Mouse (Mus musculus) hindbrain, embryonic 10.5 days (tissue): Measurements from ENCODE around the gene Ces1c. TPM values are rescaled to one million over a fixed set of nuclear protein-coding genes. Genes with fewer than 3 reads are reported as not detected.

Experiments
- DNase-seq: peaks from one replicate; pipeline ENCODE4 v3.0.0-alpha.2; 2017; ENCODE audit warnings: low spot score
- H3K27ac ChIP-seq: fragments of 300-500 bp; sonication (generic); 2 replicates; pipeline ENCODE4 v1.5.1; 2016; ENCODE audit warnings: mild to moderate bottlenecking, moderate library complexity
- H3K27me3 ChIP-seq: fragments of 300-500 bp; sonication (generic); 2 replicates; pipeline ENCODE4 v1.6.1; 2016; ENCODE audit warnings: mild to moderate bottlenecking; ENCODE audit not compliant: poor library complexity, insufficient read depth, severe bottlenecking
- H3K36me3 ChIP-seq: fragments of 300-500 bp; sonication (generic); 2 replicates; pipeline ENCODE4 v1.6.1; 2016; ENCODE audit warnings: mild to moderate bottlenecking, moderate library complexity
- H3K4me1 ChIP-seq: fragments of 300-500 bp; sonication (generic); replicated peaks from 2 replicates; pipeline ENCODE4 v1.6.1; 2016; ENCODE audit warnings: mild to moderate bottlenecking
- H3K4me3 ChIP-seq: fragments of 300-500 bp; sonication (generic); 2 replicates; pipeline ENCODE4 v1.5.1; 2016; ENCODE audit warnings: mild to moderate bottlenecking, moderate library complexity
- H3K9me3 ChIP-seq: fragments of 300-500 bp; sonication (generic); 2 replicates; pipeline ENCODE4 v1.6.1; 2016; ENCODE audit warnings: mild to moderate bottlenecking, moderate library complexity
- WGBS: fragments of 180-500 bp; shearing (Covaris S2); methylation state at CpG from one replicate; pipeline ENCODE4 v1.1.7; 2016; 5-methylcytosine and 5-hydroxymethylcytosine counted together
- polyA plus RNA-seq: library from polyadenylated mRNA; unstranded; fragments of >200 nt; fragmentation: Nextera tagmentation; extraction: Ambion mirVana; gene quantifications from 2 replicates; pipeline ENCODE4 v1.2.1, GENCODE M21; 2016

Gene Ces1c
- polyA plus RNA-seq, 1 experiment from 2014 or later: not detected

DNA sequence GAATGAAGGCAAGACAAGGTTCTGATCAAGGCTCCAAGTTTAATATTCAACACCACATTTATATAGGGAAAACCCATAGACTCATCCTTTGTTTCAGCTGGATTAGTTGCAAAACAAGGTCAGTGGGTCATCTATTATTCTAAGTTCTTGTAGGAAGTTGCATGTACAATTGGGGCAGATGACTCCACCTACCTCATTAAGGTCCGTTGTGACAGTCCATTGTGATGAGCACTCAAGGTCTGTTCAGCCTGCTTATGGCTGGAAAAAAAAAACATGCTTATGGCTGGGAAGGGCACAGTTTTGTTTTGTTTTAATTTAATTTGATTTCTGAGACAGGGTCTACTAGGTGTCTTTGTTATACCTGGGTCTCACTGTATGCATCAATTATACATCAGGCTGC is 39.8 kb downstream of the Ces1c start:
- 77% methylated on average over 1 of the region's 1 CpGs for WGBS
- Histone ChIP-seq H3K4me1 (peaks cover 10% of the 10 kb centered on the region), H3K27me3 (no peaks in the 10 kb centered on the region), H3K36me3 (no peaks in the 10 kb centered on the region), H3K4me3 (no peak overlapping the region), H3K9me3 (no peaks in the 10 kb centered on the region), H3K27ac (no peak overlapping the region)
- DNase-seq: no peak

DNA sequence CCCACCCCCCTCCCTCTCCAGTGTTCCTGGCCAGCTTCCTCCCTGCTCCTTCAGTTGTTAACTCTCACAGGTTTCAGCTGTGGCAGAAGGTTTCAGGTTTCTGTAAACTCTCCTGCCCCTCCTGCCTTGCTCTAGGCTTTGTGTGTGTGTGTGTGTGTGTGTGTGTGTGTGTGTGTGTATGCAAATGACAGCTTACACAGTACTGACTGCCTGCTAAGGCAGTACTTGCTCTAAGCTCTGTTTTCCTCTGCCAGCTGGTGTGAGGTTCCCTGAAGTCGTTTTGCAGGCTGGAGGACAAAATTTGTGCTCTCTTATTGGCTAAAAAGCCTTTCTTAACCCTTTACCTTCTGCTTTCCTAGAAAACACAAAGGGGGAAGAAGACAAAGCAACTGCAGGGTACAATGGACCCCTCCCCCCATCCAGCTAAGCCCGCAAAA is 42.4 kb downstream of the Ces1c start:
- H3K27me3 ChIP-seq: no peaks in the 10 kb centered on the region
- DNase-seq: peak; percentile 66
- peak overlapping the region; percentile 78 for H3K27ac ChIP-seq
- H3K36me3 ChIP-seq: no peaks in the 10 kb centered on the region
- peaks cover 10% of the 10 kb centered on the region for H3K4me1 ChIP-seq
- H3K4me3 ChIP-seq: peak overlapping the region; percentile 18; the same call in 1 of the 2 replicates
- WGBS: 10% methylated on average over 2 of the region's 2 CpGs
- H3K9me3 ChIP-seq: no peaks in the 10 kb centered on the region

DNA sequence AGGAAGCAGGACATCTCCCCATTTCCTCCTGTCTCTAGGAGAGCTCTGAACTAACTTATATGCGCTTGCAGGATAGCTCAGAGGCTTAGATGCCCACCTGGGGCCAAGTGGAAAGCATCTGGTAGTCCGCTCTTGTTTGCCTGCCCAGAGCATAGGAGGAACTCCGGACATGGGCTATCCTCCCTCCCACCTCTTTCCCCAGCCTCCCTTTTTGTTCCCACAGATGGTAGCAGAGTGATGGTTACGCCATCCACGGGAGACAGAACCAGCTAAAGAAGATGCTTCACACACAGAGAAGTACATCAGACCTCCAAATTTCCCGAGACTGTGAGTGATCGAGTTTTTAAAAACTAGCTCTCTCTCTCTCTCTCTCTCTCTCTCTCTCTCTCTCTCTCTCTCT is 42.9 kb downstream of the Ces1c start:
- H3K4me3 ChIP-seq: peak overlapping the region; percentile 18; the same call in 1 of the 2 replicates
- 34% methylated on average over 7 of the region's 7 CpGs for WGBS
- peak; percentile 11 for DNase-seq

DNA sequence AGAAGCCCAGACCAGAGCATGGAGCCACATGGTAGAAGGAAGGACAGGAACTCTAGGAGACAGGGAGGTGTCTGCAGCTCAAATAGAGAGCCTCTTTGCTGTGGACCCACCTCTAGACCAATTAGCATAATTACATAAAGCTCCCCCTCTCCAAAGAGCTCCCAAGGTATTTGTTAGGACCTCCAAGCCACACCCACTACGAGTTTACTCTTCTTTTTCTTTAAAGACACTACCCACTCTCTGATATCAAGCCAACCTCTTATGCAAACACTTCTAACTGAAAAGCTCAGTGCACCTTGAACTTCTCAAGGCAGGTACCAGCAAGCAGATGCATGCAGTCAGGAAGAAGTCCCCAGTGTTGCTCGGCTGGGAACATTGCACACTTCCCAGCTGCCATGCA is 51.2 kb downstream of the Ces1c start, which contains the start of gene Ces1b:
Gene Ces1b, minus strand, starts transcription at position 131 of the 400 bp plus-strand sequence.
- Histone ChIP-seq H3K9me3 (no peaks in the 10 kb centered on the region), H3K4me3 (no peak within 1 kb of the TSS), H3K4me1 (no peaks in the 10 kb centered on the region), H3K27ac (no peak within 1 kb of the TSS), H3K36me3 (no peaks in the 10 kb centered on the region), H3K27me3 (no peaks in the 10 kb centered on the region)
- DNase-seq: no peak
- 81% methylated on average over 2 of the region's 2 CpGs for WGBS

More for the DNA sequence above, 42.9 kb downstream of the Ces1c start:
- H3K27ac ChIP-seq: peak overlapping the region; percentile 78
- peaks cover 10% of the 10 kb centered on the region for H3K4me1 ChIP-seq
- H3K27me3 ChIP-seq: no peaks in the 10 kb centered on the region
- H3K36me3 ChIP-seq: no peaks in the 10 kb centered on the region
- H3K9me3 ChIP-seq: no peaks in the 10 kb centered on the region

DNA sequence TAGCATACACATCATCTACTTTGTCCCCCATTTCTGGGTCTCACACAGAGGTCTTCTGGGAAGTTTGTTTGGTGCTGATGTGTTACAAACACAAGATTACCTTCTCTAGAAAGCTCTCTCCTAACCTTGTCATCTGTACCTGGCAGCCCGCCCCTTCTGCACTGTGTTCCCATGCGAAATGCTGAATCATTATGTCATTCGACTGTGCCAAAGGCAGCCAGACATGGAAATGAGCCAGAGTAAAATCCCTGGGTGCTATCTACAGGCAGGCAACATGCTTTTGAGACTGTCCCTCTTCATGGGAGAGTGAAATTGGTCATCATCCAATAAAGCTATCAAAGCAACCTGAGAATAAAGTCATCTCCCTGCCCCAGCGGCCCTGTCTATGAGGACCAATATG is 55.8 kb downstream of the Ces1c start:
- no peak overlapping the region for H3K4me3 ChIP-seq
- H3K36me3 ChIP-seq: no peaks in the 10 kb centered on the region
- H3K9me3 ChIP-seq: no peaks in the 10 kb centered on the region
- H3K27ac ChIP-seq: no peak overlapping the region
- no peaks in the 10 kb centered on the region for H3K27me3 ChIP-seq
- DNase-seq: no peak
- H3K4me1 ChIP-seq: no peaks in the 10 kb centered on the region
- WGBS: 88% methylated on average over 4 of the region's 4 CpGs

DNA sequence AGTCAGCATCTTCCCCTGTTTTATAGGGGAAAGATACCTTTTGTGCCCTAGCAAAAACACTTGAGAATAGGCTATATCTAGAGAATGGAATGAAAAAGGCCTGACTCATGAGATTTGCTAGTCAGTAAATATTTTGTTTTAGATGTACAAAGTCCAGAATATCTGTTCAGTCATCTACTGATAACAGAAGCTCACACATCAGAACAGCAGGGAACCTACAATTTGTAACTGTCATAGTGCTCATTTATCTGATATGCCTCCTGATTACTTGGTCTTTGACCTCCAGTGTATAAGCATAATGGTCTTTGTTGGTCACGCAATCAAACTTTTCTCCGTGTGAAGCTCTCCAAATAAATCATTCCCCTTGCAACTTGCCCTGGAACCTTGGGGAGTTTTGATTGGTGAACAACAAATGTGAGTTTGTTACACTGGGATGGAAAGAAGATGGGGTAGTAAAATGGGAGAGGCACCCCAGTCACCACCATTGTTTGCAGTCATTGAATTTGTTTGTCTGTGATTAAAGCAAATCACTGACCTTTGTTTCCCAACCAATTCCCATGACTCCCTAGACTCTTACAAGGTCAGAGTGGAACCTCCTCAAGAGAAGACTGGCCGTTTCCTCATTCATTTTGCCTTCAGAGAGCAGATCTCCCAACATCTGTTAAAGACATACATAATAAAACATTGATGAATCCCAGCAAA is 67.5 kb downstream of the Ces1c start:
- Histone ChIP-seq H3K27ac (no peak overlapping the region), H3K9me3 (no peaks in the 10 kb centered on the region), H3K4me1 (no peaks in the 10 kb centered on the region), H3K4me3 (no peak overlapping the region), H3K36me3 (no peaks in the 10 kb centered on the region), H3K27me3 (no peaks in the 10 kb centered on the region)
- WGBS: 55% methylated on average over 3 of the region's 3 CpGs
- DNase-seq: no peak

DNA sequence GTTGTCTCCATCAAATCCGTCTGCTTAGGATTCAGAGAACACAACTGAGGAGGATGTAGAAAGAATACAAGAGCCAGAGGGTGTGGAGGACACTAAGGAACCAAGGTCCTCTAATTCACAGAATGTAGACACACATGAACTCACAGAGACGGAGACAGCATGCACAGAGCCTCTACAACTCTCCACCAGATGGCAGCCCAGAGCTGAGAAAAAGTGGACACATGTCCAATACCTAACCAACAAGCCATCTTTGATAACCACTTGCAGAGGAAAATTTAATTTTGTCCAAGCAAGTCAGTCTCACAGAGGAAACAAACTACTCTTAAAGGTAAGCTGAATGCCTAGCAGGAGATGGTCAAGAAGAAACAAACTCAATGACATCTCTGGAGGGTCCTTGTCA is 71.9 kb downstream of the Ces1c start:
- no peak overlapping the region for H3K4me3 ChIP-seq
- peak; percentile 66 for DNase-seq
- 13% methylated on average over 2 of the region's 2 CpGs for WGBS
- no peaks in the 10 kb centered on the region for H3K27me3 ChIP-seq
- H3K9me3 ChIP-seq: no peaks in the 10 kb centered on the region
- H3K36me3 ChIP-seq: no peaks in the 10 kb centered on the region
- no peaks in the 10 kb centered on the region for H3K4me1 ChIP-seq
- H3K27ac ChIP-seq: no peak overlapping the region

DNA sequence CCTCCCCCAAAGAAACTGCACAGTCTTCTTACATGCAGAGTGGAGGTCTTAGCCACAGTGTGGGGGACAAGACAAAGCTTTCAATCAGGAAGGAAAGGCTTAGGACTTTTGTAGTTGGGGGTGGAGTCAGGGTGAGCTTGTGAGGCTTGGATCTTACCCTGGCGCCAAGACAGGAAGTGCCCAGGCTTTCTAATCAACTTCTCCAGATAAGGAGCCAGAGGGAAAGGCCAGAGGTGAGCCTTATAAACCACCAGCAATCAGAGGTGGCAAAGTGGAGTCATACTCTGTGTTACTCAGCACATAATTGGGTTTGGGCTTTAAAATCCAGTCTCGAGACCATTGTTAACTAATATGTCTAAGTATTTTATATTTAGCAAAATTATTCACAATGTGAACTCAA is 75.8 kb downstream of the Ces1c start:
- H3K36me3 ChIP-seq: no peaks in the 10 kb centered on the region
- WGBS: 68% methylated on average over 2 of the region's 2 CpGs
- H3K4me3 ChIP-seq: no peak overlapping the region
- H3K4me1 ChIP-seq: no peaks in the 10 kb centered on the region
- no peaks in the 10 kb centered on the region for H3K27me3 ChIP-seq
- no peak overlapping the region for H3K27ac ChIP-seq
- H3K9me3 ChIP-seq: no peaks in the 10 kb centered on the region
- no peak for DNase-seq

Other genes starting within 250 kb of the Ces1c start
- 0.16 and 0.26 TPM in 2 replicates for gene Capns2, start 229.9 kb downstream of the Ces1c start, polyA plus RNA-seq
- gene Slc6a2, start 171.2 kb downstream of the Ces1c start, polyA plus RNA-seq: 0.09 and 0.22 TPM in 2 replicates
- not detected in 2 replicates for gene Ces1a, start 83.1 kb downstream of the Ces1c start, polyA plus RNA-seq
- not detected in 2 replicates for gene Ces1b, start 51.3 kb downstream of the Ces1c start, polyA plus RNA-seq
- gene Ces1d, start 66.6 kb upstream of the Ces1c start, polyA plus RNA-seq: 0.48 and 2.6 TPM in 2 replicates
- not detected in 2 replicates for gene Ces1e, start 98.3 kb upstream of the Ces1c start, polyA plus RNA-seq
- not detected in 2 replicates for gene Ces1f, start 148.5 kb upstream of the Ces1c start, polyA plus RNA-seq
- not detected in 2 replicates for gene Ces1g, start 206.0 kb upstream of the Ces1c start, polyA plus RNA-seq
- not detected in 2 replicates for gene Ces1h, start 248.4 kb upstream of the Ces1c start, polyA plus RNA-seq